Comparison of ENCODE assay signal across 9 mouse cellular contexts in genomic region chr11:37235021-37235795, GRCm38 (mm10). TPM values are rescaled to one million over a fixed set of nuclear protein-coding genes. Genes with fewer than 3 reads are reported as not detected.
A peak's percentile ranks its signal among the peaks of the same experiment; 100 is the strongest.
DNase-seq lines count a peak whose midpoint lies in the region; ATAC-seq and TF ChIP-seq lines count a peak whose summit lies in the region.
"Had no signal": no experiment of that assay in that cellular context is flagged by ENCODE, and none has a peak within 500 bp of the region (broad histone marks: within the 10 kb centered on the region; RNA-seq: fewer than 3 reads in every experiment).

No protein-coding gene starts in this region.

- H3K27me3 ChIP-seq in heart, embryonic 15.5 days = peaks cover 49% of the 10 kb centered on the region
- H3K27me3 ChIP-seq in forebrain, embryonic 15.5 days = no peaks in the 10 kb centered on the region
- H3K27me3 ChIP-seq in liver, postnatal 0 days (ENCODE audit: insufficient read depth, low read length) = peaks cover 19% of the 10 kb centered on the region

- H3K4me1 ChIP-seq in heart, embryonic 15.5 days (replicated peaks) = peaks cover 8% of the 10 kb centered on the region; the same call in 1 of the 2 replicates
- H3K4me1 ChIP-seq in forebrain, embryonic 15.5 days = peaks cover 22% of the 10 kb centered on the region
- no peaks in the 10 kb centered on the region for H3K4me1 ChIP-seq in liver, postnatal 0 days (ENCODE audit: insufficient read depth)
- no peaks in the 10 kb centered on the region for H3K4me1 ChIP-seq in lung, adult 2 months (ENCODE audit: control insufficient read depth, insufficient read depth, low read length)

- TF ChIP-seq POLR2A in lung, adult 2 months (IDR thresholded peaks at IDR 0.05; ENCODE audit: borderline replicate concordance, extremely low read depth, low read depth, low read length) = no peak

- no peak for DNase-seq in heart, adult 18-20 months
- peak; percentile 30 to 48 for DNase-seq in cerebellum, postnatal 14 days
- no peak for DNase-seq in liver, postnatal 0 days
- DNase-seq in lung, adult 2 months = no peak
- DNase-seq in kidney, postnatal 14 days = no peak

- no peak for ATAC-seq in heart, embryonic 15.5 days (replicated peaks; ENCODE audit: insufficient number of reproducible peaks, insufficient read depth, low FRiP score, low read depth)
- no peak for ATAC-seq in forebrain, embryonic 15.5 days (replicated peaks)
- no peak for ATAC-seq in liver, postnatal 0 days
- ATAC-seq in megakaryocyte-erythroid progenitor cell, adult 5-6 weeks (replicated peaks; ENCODE audit: low FRiP score, low TSS enrichment, poor library complexity, severe bottlenecking) = no peak

- no peak for TF ChIP-seq EP300 in liver, postnatal 0 days (IDR thresholded peaks at IDR 0.05; ENCODE audit: low read depth)

- no peaks in the 10 kb centered on the region for H3K36me3 ChIP-seq in heart, embryonic 15.5 days
- no peaks in the 10 kb centered on the region for H3K36me3 ChIP-seq in forebrain, embryonic 15.5 days
- H3K36me3 ChIP-seq in liver, postnatal 0 days (replicated peaks; ENCODE audit: insufficient read depth, low read length) = no peaks in the 10 kb centered on the region

- no peaks in the 10 kb centered on the region for H3K9me3 ChIP-seq in heart, embryonic 15.5 days (replicated peaks)
- no peaks in the 10 kb centered on the region for H3K9me3 ChIP-seq in forebrain, embryonic 15.5 days
- H3K9me3 ChIP-seq in liver, postnatal 0 days (ENCODE audit: low read length) = no peaks in the 10 kb centered on the region

- TF ChIP-seq CTCF in liver, postnatal 0 days (IDR thresholded peaks at IDR 0.05; ENCODE audit: low read depth) = no peak
- no peak for TF ChIP-seq CTCF in lung, adult 2 months (IDR thresholded peaks at IDR 0.05; ENCODE audit: insufficient read depth, low read length)

- 8% methylated on average over 18 of the region's 18 CpGs for WGBS in heart, embryonic 15.5 days
- 4% methylated on average over 18 of the region's 18 CpGs for WGBS in forebrain, embryonic 15.5 days
- WGBS in liver, postnatal 0 days (ENCODE audit: insufficient replicate concordance) = 12% methylated on average over 18 of the region's 18 CpGs
- WGBS in lung, adult 2 months = 9% methylated on average over 18 of the region's 18 CpGs

- peak overlapping the region; percentile 92 for H3K4me2 ChIP-seq in heart, embryonic 15.5 days
- peak overlapping the region; percentile 83 for H3K4me2 ChIP-seq in forebrain, embryonic 15.5 days (replicated peaks)
- peak overlapping the region; percentile 72 for H3K4me2 ChIP-seq in liver, postnatal 0 days (ENCODE audit: low read depth, low read length)

- no peak overlapping the region for H3K27ac ChIP-seq in heart, embryonic 15.5 days
- peak overlapping the region; percentile 97 for H3K27ac ChIP-seq in forebrain, embryonic 15.5 days (replicated peaks)
- no peak overlapping the region for H3K27ac ChIP-seq in liver, postnatal 0 days (ENCODE audit: low read depth)

- peak overlapping the region; percentile 76 for H3K4me3 ChIP-seq in heart, embryonic 15.5 days
- H3K4me3 ChIP-seq in forebrain, embryonic 15.5 days = peak overlapping the region; percentile 85
- peak overlapping the region; percentile 42 for H3K4me3 ChIP-seq in liver, postnatal 0 days (ENCODE audit: low read depth, low read length)
- no peak overlapping the region for H3K4me3 ChIP-seq in lung, adult 2 months (replicated peaks; ENCODE audit: extremely low read depth, low read depth, low read length)

- peak overlapping the region; percentile 53; the same call in 1 of the 2 replicates for H3K9ac ChIP-seq in heart, embryonic 15.5 days
- peak overlapping the region; percentile 85 for H3K9ac ChIP-seq in forebrain, embryonic 15.5 days (replicated peaks)
- no peak overlapping the region for H3K9ac ChIP-seq in liver, postnatal 0 days (replicated peaks)

RNA-seq across cellular contexts. Expression of gene Tenm2, which starts 0.6 kb away (rescaled TPM):
- 0.49 and 1.4 TPM in 2 replicates for polyA plus RNA-seq in heart, embryonic 15.5 days (2015; fragmentation: Nextera tagmentation; extraction: Ambion mirVana)
- under 1 TPM; 0.17 to 0.21 TPM for total RNA-seq in heart, adult 18-20 months (2021)
- polyA plus RNA-seq in forebrain, embryonic 15.5 days (2015; fragmentation: Nextera tagmentation; extraction: Ambion mirVana) = 35.9 and 39.5 TPM in 2 replicates
- polyA plus RNA-seq in liver, postnatal 0 days (2015; fragmentation: Nextera tagmentation; extraction: Ambion mirVana) = not detected in 2 replicates
- total RNA-seq in megakaryocyte-erythroid progenitor cell, adult 5-6 weeks (2014; fragmentation: Nextera tagmentation) = not detected in 2 replicates
- total RNA-seq in megakaryocyte-erythroid progenitor cell, adult 5-6 weeks (2017) = not detected in 2 replicates
- 0.07 and 0.36 TPM in 2 replicates for polyA plus RNA-seq in lung, adult 2 months (2012; rRNA removed)
- total RNA-seq: MEL had no signal

Comparison
In these comparisons a context has a peak if more than half of its experiments do, and no peak if none do; other contexts are left out.
1. DNase-seq: peak in cerebellum, postnatal 14 days (2 of 2); none in heart, adult 18-20 months (0 of 2), liver, postnatal 0 days (single experiment), lung, adult 2 months (single experiment) and kidney, postnatal 14 days (single experiment).
2. RNA of gene Tenm2, which starts 0.6 kb away (polyA plus RNA-seq): 35.9 to 39.5 TPM in forebrain, embryonic 15.5 days; 0.49 to 1.4 TPM in heart, embryonic 15.5 days, 0.07 to 0.36 TPM in lung, adult 2 months and not detected in liver, postnatal 0 days; every median in the first group is over 10 times any median in the second.
3. Peak in every context shown above with its lines, with median percentiles within 50 percentile points of each other: H3K4me2 ChIP-seq.